Mouse (Mus musculus) A20 (cell line): ENCODE measurements around the gene Ctbp1.

Source experiments
- DNase-seq: peaks from one replicate; pipeline ENCODE4 v3.0.0-alpha.2; 2011; ENCODE audit warnings: low read depth, low spot score

Ctbp1 gene

DNA sequence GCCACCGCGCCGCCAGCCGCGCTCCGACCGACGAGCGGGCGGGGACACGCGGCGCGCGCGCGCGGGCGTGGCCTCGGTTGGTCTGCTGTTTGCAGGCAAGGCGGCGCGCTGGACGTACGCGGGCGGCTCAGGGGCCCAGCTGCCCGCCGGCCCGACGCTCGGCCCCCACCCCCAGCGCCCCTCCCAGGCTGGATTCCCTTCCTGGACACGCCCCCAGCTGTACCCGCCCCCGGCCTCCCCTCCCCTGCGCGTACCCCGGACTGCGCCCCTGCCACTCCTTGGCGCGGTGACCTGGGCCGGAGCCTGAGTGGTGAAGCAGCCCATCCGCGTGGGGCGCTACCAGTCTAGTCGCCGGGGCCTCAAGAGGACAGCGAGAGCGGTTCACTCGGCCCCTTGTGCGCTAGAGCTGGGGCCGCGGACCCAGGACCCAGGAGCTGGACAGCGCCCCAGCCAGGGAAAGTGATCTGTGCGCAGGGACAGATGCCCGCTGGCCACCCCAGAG lies at the start of gene Ctbp1:
Gene Ctbp1 (minus strand): TSS at position 42 of the 502 bp plus-strand sequence.
- peak; percentile 95 for DNase-seq

DNA sequence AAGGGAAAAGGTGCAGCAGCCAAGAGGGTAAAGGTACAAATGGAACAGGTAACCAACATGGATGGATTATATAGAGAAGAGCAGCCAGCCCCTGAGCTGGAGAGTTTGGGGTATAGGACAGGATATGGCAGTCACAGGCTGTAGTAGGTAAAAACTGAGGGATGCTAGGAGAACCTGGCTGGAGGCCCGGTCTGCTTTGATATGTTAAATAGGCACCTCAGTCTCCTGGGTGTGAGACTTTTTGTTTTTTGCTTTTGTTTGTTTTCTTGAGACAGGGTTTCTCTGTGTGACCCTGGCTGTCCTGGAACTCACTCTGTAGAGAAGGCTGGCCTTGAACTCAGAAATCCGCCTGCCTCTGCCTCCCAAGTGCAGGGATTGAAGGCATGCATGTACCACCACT lies 49.7 kb upstream of the Ctbp1 start:
- no peak for DNase-seq

DNA sequence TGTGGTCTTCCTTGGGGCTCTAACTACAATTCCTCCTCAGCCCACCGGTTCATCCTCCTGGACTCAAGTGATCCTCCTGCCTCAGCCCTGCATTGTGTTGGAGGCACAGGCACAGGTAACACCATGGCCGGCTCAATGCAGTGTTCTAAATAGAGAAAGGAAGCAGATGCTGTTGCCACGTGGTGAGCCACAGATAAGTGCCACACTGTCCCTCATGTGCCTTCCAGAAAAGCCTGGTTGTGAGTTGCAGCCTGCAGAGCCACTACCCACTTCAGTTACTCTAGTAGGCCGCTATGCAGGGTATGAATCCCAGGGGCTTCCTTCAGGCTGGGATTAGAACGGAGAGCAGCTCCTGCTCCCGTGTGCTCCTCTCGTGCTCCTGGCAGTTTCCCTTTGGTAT lies 37.4 kb upstream of the Ctbp1 start:
- DNase-seq = no peak

DNA sequence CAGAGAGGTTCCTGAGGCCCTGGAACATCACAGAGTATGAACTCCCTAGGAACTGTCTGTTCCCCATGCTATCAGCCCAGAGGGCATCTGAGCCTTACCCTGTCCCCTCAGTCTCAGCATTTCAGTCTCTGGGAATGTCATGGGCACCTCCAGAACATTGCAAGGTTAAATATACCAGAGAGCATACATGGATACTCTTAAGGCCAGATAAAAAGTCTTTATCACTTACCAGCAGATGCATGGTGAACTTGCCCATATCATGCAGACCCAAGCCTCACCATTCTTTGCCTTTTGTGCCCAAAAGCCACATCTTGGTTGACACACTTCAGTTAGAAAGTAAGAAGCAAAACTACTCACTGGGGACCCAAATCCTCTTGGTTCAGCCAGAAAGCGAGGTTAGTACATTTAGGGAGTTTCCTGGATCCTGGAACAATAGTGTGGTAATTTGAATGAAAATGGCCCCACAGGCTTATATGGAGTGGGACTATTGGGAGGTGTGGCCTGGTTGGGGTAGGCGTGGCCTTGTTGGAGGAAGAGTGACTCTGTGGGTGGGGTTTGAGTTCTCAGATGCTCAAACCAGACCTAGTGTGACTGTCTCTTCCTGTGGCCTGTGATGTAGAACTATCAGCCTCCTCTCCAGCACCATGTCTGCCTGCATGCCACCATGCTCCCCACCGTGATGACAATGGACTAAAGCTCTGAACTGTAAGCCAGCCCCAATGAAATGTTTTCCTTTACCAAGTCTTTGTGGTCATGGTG lies 36.1 kb upstream of the Ctbp1 start:
- peak; percentile 65 for DNase-seq

DNA sequence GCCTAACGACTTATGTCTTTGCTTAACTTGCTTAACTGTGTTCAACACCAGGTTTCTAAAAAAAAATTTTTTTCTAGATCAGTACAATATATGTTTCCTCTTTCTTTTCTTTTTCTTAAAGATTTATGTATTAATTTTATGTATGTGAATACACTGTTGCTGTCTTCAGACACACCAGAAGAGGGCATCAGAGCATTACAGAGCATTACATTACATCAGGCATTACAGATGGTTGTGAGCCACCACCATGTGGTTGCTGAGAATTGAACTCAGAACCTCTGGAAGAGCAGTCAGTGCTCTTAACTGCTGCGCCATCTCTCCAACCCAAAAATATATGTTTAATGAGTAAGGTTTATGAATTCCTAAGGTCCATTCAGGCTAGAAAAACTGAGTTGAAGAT lies 27.0 kb upstream of the Ctbp1 start:
- DNase-seq = peak; percentile 23

DNA sequence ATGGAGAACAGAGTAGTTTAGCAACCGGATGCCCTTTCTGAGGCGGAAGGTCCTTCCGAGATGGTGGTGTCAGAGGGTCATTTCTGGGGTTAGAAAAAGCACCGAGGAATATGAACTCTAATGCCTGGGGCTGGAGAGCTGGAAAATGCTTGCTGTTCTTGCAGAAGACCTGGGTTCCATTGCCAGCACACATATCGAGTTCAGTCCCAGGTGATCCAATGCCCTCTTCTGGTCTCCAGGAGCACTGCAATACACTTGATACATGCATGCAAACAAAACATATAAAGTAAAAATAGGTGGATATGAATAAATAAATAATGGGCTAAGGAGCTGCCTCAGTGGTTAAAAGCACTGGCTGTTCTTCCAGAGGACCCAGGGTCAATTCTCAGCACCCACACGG lies 22.4 kb upstream of the Ctbp1 start:
- peak; percentile 53 for DNase-seq

DNA sequence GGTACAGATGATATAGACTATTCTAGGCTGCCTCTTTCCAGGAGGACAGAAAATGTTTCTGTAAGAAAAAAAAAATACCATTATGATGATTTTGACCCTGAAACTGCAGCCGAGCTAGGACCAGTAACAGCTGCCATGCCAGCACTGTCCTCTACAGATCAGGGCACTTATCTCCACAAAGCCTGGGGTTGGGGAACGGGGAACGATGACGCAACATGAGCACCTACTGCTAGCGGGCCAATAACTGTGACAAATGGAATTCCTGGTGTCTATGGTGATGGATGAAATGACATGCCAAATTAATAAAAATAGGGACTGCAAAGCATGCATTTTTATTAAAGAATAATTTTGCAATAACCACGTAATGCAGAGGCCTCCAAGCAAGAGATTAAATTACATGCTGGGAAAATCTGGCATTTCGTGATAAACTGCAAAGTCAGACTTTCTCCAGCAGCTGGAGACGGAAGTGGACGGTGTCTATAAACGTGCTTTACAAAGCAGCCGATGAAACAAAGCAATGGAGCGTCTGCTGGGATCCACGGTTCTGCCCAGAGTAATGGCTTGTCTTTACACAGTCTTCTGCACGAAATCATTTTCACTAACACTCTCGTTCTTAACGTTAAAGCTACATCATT lies 19.1 kb upstream of the Ctbp1 start:
- DNase-seq = no peak

DNA sequence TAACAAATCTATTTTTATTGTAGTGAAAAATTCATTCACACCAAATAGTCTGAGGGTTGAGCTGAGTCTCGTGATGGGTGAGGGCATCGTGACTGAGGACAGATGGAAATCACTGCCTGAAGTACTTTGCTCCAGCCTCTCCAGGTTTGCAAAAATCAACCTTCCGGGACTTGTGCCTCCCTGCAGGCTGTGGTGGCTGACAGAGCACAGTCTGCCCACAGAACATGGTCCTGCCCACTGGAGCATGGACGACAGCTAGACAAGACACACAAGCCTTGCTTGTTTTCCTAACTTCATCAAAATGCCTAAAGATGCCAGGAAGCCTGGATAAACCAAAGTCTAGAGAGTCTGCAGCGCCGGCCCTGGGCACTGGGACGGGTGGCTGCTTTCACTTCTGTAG lies 9.2 kb upstream of the Ctbp1 start:
- no peak for DNase-seq

DNA sequence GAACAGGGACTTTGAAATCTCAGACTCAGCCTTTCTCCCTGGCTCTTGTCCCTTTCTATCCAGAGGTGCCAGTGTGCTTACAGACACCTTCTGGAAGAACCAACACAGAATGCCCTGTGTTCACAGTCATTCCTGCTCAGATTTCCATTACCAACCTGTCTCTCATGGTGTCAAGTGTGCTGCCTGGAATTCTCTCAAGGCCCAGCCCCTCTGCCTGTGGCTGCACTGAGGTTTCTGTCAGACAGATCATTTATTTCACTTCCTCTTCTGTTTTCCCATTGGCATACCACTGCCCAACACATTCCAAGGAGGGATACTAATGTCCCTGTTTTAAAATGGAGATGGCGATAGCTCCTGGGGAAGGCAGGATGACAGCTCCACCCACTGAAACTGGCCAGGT lies 6.6 kb upstream of the Ctbp1 start:
- no peak for DNase-seq

DNA sequence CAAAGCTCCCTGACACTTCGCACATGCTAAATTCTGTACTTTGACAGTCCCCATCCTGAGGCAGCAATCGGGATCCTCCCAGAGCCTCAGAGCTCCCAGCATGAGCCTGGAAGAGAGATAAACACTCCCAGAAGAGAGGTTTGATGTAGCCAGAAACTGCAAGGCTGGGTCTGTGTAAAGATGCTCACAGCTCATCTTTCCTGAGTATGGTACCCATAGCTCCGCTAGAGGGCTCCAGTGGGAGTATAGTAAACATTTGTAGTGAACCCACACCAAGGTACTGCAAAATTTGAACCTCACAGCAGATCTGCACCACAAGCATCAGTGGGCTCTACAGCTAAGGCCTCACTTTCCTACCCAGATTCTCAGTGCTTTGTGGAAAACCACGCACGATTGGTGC lies 4.2 kb upstream of the Ctbp1 start:
- peak; percentile 51 for DNase-seq

DNA sequence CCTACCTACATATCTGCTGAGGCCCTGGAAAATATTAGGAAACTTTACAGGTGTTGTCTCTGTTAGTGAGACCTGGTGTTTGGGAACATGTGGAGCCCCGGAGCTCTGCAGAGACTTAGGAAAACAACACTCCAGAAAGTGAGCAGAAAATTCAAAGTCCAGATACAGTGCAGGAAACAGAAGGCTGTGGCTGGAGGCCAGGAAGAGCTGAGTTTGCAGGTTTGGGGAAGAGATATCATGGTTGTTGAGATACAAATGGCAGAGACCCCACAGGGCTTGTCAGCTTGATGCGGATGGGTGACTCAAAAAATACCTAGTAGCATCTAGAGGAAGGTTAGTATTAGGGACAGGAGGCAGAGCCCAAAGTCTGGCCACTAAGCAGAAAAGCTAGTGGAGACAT lies 2.5 kb upstream of the Ctbp1 start:
- DNase-seq = no peak

DNA sequence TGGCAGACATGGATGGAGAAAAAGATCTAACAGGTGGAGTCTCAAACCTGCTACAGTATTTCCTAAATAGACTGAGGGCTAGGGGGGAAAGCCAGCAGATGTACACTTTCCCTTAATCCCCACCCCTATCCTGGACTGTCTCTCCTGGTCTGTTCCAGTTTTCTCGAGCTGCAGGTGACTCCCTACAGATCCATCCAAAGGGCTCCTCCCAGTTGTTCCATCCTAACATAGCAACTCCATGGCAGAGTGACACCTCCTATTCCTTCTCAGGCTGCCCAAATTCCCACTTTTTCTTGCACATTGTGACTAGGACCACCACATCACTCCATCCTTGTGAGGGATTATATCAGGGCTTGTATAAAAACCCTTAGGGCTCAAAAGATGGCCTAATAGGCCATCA lies 960 bp upstream of the Ctbp1 start:
- DNase-seq = no peak

DNA sequence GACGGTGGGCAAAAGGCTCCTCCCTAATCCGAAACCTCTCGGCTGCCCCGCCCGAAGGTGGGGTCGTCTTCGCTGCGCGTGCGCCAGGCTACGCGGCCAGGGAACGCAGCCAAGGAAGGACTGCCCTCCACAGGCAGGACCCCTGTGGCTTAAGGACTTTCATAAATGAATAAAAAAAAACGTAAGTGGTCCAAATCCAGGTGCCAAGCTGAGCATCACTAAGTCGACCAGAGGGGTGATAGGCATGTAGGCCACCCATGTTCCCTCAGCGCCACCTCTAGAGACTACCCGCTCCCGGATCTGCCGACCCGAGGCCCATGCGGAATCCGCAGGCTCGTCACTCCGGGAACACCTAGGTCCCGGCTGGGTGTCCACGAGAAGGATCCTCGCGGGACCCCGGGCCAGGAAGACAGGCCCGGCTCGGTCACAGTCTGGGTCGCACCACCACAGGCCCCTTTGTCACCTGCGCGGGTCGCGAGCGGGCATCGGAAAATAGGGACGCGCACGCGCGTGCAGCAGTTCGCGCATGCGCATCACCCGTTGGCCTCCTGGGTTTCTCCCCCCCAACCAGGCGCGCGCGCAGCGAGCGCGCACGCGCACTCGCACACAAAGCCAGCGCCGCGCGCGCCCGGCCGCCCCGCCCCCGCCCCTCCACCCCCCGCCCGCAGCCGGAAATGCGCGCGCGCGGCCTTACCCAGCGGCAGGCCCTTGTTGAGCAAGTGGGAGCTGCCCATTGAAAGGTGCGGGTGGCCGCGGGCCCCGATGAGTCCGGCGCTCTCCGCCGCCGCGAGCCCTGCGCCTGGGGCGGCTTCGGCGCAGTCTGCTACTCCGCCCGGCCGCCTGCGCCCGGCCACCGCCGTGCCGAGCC lies 475 bp downstream of the Ctbp1 start:
- peak; percentile 95 for DNase-seq

DNA sequence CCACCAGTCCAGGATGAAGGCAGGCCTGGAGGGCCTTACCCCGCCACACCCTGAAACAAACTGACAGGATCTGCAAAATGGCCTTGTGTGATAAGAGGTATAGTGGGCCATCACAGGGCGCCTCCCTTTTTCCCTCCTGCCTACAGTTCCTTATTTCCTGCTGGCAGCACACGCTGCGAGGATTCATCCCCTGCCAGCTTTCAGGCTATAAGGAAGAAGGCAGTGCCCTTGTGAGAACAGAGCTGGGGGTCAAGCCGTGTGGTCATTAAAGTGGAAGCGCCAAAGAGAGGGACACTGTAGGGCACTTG lies 1.1 kb downstream of the Ctbp1 start:
- DNase-seq = no peak

DNA sequence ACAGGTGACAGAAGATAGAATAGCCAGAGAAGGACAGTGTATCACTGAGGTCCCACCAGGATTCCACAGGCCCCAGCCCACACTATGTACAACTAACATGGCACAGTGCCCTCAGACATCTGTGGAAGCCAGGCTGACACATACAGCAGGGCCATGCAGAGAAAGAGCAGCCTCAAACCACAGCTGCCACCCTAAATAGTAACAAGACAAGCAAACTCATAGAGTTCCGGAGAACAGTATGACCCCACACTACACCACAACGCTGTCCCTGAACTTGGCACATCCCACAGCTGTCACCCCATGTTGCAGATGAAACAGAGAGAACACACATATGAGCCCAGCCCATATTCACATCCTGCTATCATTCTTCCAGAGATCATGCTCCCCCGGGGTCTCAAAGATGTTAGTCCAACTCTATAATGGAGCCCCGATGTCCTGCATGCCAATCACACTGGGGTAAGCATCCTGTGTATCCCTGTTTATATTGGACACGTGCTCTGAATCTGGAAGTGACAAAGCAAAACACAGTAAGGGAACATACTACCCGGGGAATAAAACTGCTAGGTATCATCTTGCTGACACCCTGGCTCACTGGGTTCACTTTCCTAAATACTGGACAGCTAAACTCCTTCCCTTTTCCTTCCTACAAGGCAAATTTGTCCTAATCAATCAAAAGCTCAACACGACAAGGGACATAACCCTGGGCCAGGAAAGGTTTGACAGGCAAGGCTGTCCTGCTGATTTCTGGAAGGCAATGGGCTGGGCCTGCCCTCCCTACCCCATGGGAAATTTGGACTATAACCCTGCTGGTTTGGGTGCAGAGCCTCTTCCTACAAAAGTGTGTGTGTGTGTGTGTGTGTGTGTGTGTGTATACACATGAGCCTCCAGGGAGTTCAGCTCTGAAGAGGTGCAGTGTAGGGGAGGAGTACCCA lies 1.7 kb downstream of the Ctbp1 start:
- no peak for DNase-seq

DNA sequence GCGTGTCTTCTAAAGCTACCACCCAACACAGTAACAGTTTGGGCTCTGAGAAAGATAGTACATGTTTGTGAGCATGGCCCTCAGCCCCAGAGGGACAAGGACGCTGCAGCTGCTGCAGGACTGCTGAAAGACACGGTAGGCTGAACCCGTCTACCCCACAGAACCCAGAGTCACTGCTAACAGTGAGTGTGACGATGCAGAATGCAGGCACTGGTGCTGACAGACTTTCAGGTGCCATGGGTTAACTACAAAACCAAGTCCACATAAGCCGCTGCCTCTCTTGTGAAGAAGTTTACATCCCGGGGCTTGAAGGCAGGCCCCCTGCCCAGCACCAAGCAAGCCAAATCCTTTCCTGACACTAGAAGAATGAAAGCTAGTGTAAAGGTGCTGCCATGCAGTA lies 2.6 kb downstream of the Ctbp1 start:
- DNase-seq = peak; percentile 5

DNA sequence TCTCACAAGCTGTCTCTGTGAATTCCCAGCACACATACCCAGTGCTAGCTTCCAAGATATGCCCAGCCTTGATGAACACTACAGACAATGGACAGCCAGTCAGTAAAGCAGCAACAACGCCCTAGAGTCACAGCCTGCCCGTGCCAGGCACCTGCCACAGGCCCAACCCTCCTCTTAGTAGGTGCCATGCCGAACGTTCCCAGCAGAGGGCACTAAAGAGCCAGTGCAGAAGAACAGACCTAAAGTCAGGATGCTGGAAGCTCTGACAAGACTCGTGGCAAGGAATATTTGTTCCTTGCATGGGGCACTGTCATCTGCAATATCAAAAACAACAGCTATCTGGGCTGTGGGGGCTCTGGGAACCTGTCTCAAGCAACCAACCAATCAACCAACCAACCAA lies 4.2 kb downstream of the Ctbp1 start:
- peak; percentile 82 for DNase-seq

DNA sequence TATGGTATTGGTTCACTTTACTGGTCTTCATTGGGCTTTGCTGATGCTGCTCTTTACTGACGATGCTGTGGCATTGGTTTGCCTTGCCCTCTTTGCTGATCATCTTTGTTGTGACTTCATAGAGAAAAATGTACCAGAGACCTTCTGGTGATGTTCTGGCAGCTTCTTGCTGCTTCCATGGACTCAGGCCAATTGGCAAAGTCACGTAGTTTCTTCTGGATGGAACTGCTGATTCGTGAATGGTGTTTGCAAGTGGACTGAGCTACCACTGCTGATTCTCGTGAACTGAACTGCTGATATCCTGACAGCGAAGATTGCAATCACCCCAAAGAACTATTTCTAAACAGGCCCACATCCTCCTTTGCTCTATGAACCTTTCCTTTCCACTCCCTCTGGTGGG lies 20.4 kb downstream of the Ctbp1 start:
- DNase-seq = no peak

DNA sequence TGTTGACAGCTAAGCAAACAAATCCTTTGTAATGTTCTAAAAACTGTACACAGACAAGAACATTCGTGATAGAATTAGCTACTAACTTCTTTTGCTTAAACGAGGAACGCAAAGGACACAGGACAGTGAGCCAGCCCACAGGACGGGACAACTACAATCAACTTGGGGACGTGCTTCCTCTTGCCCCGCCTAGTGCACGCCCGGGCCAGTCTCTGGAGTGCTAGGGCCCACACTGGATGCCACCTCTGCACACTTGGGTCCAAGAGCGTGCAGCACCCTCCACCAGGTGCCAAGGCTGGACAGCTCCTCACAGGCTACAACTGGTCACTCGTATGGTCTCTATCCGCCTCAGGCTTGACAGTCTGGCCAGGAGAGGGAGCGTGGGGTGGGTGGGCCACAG lies 26.6 kb downstream of the Ctbp1 start:
- no peak for DNase-seq

DNA sequence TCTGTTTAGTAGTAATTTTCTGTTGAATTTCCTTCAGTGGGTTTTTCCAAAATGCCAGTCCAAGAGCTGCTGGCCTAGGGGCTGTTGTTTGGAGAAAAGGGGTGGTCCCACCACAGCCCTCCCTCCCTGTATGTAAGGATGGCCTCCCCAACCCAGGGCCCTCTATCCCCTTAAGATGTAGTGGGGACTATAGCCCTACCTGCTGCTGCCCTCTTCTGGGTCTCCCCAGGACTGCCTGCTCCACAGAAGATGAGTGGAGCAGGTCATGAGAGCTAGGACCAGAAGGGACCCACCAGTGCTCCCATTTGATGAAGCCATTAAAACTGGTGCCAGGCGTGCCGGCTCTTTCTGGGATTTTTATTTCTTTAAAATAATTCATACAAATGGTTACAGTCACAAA lies 27.4 kb downstream of the Ctbp1 start:
- DNase-seq = peak; percentile 11

DNA sequence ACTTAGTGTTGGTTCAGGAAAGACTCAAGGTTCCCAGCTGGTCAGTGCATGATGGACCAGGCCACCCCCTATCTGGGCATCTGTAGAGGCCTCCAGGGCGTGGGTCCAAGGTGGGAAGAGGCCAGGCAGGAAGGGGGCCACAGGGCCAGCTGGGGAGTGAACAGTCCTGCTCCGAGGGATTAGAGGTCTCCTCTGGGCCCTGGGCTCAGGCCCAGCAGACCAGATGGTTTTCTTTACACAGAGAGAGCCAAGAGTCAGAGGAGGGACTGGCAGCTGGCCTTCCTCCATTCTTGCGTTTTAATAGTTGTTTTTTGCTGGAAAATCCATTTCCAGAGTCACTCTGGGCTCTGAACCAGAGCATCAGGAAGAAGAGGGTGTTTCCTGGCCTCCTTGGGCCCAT lies 29.1 kb downstream of the Ctbp1 start:
- DNase-seq = no peak
